Mouse (Mus musculus): ENCODE data around the gene Bmp2k.

- TF ChIP-seq POLR2A (IDR thresholded peaks at IDR 0.05; ENCODE audit: low read depth, low read length) (no peak), GABPA (IDR thresholded peaks at IDR 0.05; ENCODE audit: insufficient replicate concordance, low read depth, low read length) (no peak), ZMIZ1 (IDR thresholded peaks at IDR 0.05; ENCODE audit: low read depth, low read length) (no peak), EP300 (IDR thresholded peaks at IDR 0.05; ENCODE audit: low read length) (no peak), USF2 (conservative IDR thresholded peaks at IDR 0.05; ENCODE audit: low read depth, low read length) (no peak)
Measured at GRCm38 (mm10) chr5:97001571-97001970, 4.1 kb downstream of the Bmp2k start.

All from CH12.LX (cell line).